Mouse (Mus musculus) limb, embryonic 14.5 days (tissue): ENCODE data around the gene Pde8b. TPM values are rescaled to one million over a fixed set of nuclear protein-coding genes. Genes with fewer than 3 reads are reported as not detected.
"Not testable (repeated sequence)": the region's sequence is repeated elsewhere in the genome, so short reads cannot be mapped to it uniquely, and the experiment has no call there.

ENCODE experiments used
- ATAC-seq: fragments of 200-750 bp; cut with Nextera tagmentation; 2 replicates; pipeline ENCODE4 v1.8.0; 2017; ENCODE audit warnings: low read depth, moderate number of reproducible peaks, moderate TSS enrichment; ENCODE audit not compliant: low FRiP score
- DNase-seq: peaks from one replicate; pipeline ENCODE4 v3.0.0-alpha.2; 2015; ENCODE audit warnings: low spot score
- H3K27ac ChIP-seq: fragments of 300-500 bp; sonication (generic); replicated peaks from 2 replicates; pipeline ENCODE4 v1.5.1; 2014; ENCODE audit warnings: low read depth, mild to moderate bottlenecking, low read length, moderate library complexity, mixed read lengths
- H3K27me3 ChIP-seq: fragments of 300-500 bp; sonication (generic); 2 replicates; pipeline ENCODE4 v1.6.1; 2014; ENCODE audit warnings: low read length, mixed read lengths; ENCODE audit not compliant: control insufficient read depth, insufficient read depth
- H3K36me3 ChIP-seq: fragments of 300-500 bp; sonication (generic); 2 replicates; pipeline ENCODE4 v1.6.1; 2014; ENCODE audit warnings: mild to moderate bottlenecking, low read length, moderate library complexity, mixed read lengths; ENCODE audit not compliant: control insufficient read depth, insufficient read depth
- H3K4me1 ChIP-seq: fragments of 300-500 bp; sonication (generic); 2 replicates; pipeline ENCODE4 v1.6.1; 2014; ENCODE audit warnings: antibody characterized with exemption, low read length, mixed read lengths; ENCODE audit not compliant: control insufficient read depth, insufficient read depth
- H3K4me2 ChIP-seq: fragments of 300-500 bp; sonication (generic); replicated peaks from 2 replicates; pipeline ENCODE4 v1.6.1; 2014; ENCODE audit warnings: low read depth, mild to moderate bottlenecking, low read length, moderate library complexity; ENCODE audit not compliant: severe bottlenecking
- H3K4me3 ChIP-seq: fragments of 300-500 bp; sonication (generic); replicated peaks from 2 replicates; pipeline ENCODE4 v1.5.1; 2014; ENCODE audit warnings: low read length
- H3K9ac ChIP-seq: fragments of 300-500 bp; sonication (generic); 2 replicates; pipeline ENCODE4 v1.6.1; 2014; ENCODE audit warnings: mild to moderate bottlenecking, low read depth, low read length, moderate library complexity; ENCODE audit not compliant: severe bottlenecking
- H3K9me3 ChIP-seq: fragments of 300-500 bp; sonication (generic); 2 replicates; pipeline ENCODE4 v1.6.1; 2016; ENCODE audit warnings: low read length; ENCODE audit not compliant: control insufficient read depth
- POLR2A ChIP-seq: fragments of 200-500 bp; IDR thresholded peaks from 2 replicates; pipeline ENCODE4 v1.8.0; 2012; ENCODE audit warnings: inconsistent platforms, mild to moderate bottlenecking, moderate library complexity, borderline replicate concordance; ENCODE audit not compliant: insufficient read depth, insufficient read length; ENCODE audit errors: extremely low read depth
- WGBS: fragments of 180-500 bp; shearing (Covaris S2); extraction: QIAGEN DNeasy Blood & Tissue Kit; methylation state at CpG from one replicate; pipeline ENCODE4 v1.1.7; 2014; 5-methylcytosine and 5-hydroxymethylcytosine counted together
- polyA plus RNA-seq, 2 experiments: library from polyadenylated mRNA; depleted of rRNA in 1 of 2; stranded (reverse) in 1 of 2; unstranded in 1 of 2; fragments of >200 nt; fragmentation: Nextera tagmentation in 1 of 2; extraction: Ambion mirVana in 1 of 2; gene quantifications; 2 replicates each; pipeline versions ENCODE4 v1.2.1 to v1.2.3; 2012 to 2014

Pde8b gene
- polyA plus RNA-seq, 2 experiments = 3.1 to 3.4 TPM

- no peaks in the 10 kb centered on the region for H3K36me3 ChIP-seq
- no peak overlapping the region for H3K4me2 ChIP-seq
- H3K9ac ChIP-seq = no peak overlapping the region
- 27% methylated on average over 5 of the region's 5 CpGs for WGBS
- TF ChIP-seq POLR2A = no peak
- no peaks in the 10 kb centered on the region for H3K4me1 ChIP-seq
- ATAC-seq (no peak), DNase-seq (no peak)
- no peak overlapping the region for H3K4me3 ChIP-seq
- no peaks in the 10 kb centered on the region for H3K9me3 ChIP-seq
- no peaks in the 10 kb centered on the region for H3K27me3 ChIP-seq
- no peak overlapping the region for H3K27ac ChIP-seq
Observed at GRCm38 (mm10) chr13:95212320-95212719, 37.8 kb downstream of the Pde8b start.

GRCm38 (mm10) chr13:95207301-95207700 is 42.8 kb downstream of the Pde8b start:
- 71% methylated on average over 7 of the region's 7 CpGs for WGBS

GRCm38 (mm10) chr13:95202151-95202758 is 47.9 kb downstream of the Pde8b start:
- no peak for ATAC-seq
- H3K27ac ChIP-seq = no peak overlapping the region
- no peak overlapping the region for H3K4me2 ChIP-seq
- DNase-seq = no peak
- no peaks in the 10 kb centered on the region for H3K27me3 ChIP-seq
- no peak for TF ChIP-seq POLR2A
- no peak overlapping the region for H3K9ac ChIP-seq
- H3K9me3 ChIP-seq = no peaks in the 10 kb centered on the region
- no peaks in the 10 kb centered on the region for H3K36me3 ChIP-seq
- 93% methylated on average over 3 of the region's 3 CpGs for WGBS
- no peak overlapping the region for H3K4me3 ChIP-seq
- H3K4me1 ChIP-seq = no peaks in the 10 kb centered on the region

More at GRCm38 (mm10) chr13:95207301-95207700, 42.8 kb downstream of the Pde8b start:
- ATAC-seq, H3K27me3 ChIP-seq, H3K27ac ChIP-seq, H3K4me2 ChIP-seq, H3K9ac ChIP-seq, H3K9me3 ChIP-seq, DNase-seq, H3K4me3 ChIP-seq, H3K4me1 ChIP-seq, H3K36me3 ChIP-seq: not testable (repeated sequence)

GRCm38 (mm10) chr13:95200817-95201216 is 49.3 kb downstream of the Pde8b start:
- no peak overlapping the region for H3K4me3 ChIP-seq
- WGBS = 82% methylated on average over 8 of the region's 8 CpGs
- H3K4me1 ChIP-seq = no peaks in the 10 kb centered on the region
- TF ChIP-seq POLR2A = no peak
- DNase-seq = no peak
- no peaks in the 10 kb centered on the region for H3K36me3 ChIP-seq
- H3K4me2 ChIP-seq = no peak overlapping the region
- H3K27ac ChIP-seq = no peak overlapping the region
- no peaks in the 10 kb centered on the region for H3K9me3 ChIP-seq
- no peak overlapping the region for H3K9ac ChIP-seq
- no peaks in the 10 kb centered on the region for H3K27me3 ChIP-seq
- ATAC-seq = no peak

GRCm38 (mm10) chr13:95200036-95200435 is 50.1 kb downstream of the Pde8b start:
- Histone ChIP-seq H3K4me2 (no peak overlapping the region), H3K36me3 (no peaks in the 10 kb centered on the region), H3K4me1 (no peaks in the 10 kb centered on the region), H3K9ac (no peak overlapping the region), H3K27ac (no peak overlapping the region), H3K27me3 (no peaks in the 10 kb centered on the region), H3K4me3 (no peak overlapping the region), H3K9me3 (no peaks in the 10 kb centered on the region)
- no peak for TF ChIP-seq POLR2A
- DNase-seq (no peak), ATAC-seq (no peak)
